Mouse (Mus musculus): ENCODE measurements at regions not wholly inside any gene's neighbourhood (a gene's known extent, or its start where the extent isn't known, plus 50 kb on each side); places are given as distances from the start of the nearest gene placed in this dataset.
A peak's percentile ranks its signal among the peaks of the same experiment; 100 is the strongest.

DNA sequence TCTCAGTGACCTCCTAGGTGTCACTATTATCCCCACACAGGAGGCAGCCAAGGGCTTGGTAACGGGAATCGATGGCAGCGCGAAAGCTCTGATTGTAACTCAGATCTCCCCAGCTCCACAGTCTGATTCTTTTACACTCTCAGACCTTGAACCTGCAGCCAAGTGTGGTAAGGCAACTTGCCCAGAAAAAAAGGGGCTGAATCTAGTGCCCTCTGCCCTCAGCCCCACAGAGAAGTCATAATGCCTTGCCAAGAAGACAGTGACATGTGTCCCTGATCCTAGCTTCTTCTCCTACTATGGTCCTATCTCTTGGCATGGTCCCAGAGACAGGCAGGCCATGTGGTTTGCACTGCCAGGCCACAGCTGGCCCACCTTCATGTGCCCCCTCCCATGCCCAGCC lies 68.6 kb upstream of the Pja1 start:
- Histone ChIP-seq H3K9me3 (no peaks in the 10 kb centered on the region), H3K4me2 (no peak overlapping the region), H3K4me1 (peaks cover 4% of the 10 kb centered on the region; the same call in 1 of the 2 replicates), H3K27ac (no peak overlapping the region), H3K27me3 (peaks cover 27% of the 10 kb centered on the region), H3K36me3 (no peaks in the 10 kb centered on the region), H3K9ac (no peak overlapping the region), H3K4me3 (no peak overlapping the region)
- WGBS: 84% methylated on average over 4 of the region's 4 CpGs
- no peak for ATAC-seq (ENCODE audit: insufficient number of reproducible peaks, low FRiP score, low TSS enrichment, low read depth)

DNA sequence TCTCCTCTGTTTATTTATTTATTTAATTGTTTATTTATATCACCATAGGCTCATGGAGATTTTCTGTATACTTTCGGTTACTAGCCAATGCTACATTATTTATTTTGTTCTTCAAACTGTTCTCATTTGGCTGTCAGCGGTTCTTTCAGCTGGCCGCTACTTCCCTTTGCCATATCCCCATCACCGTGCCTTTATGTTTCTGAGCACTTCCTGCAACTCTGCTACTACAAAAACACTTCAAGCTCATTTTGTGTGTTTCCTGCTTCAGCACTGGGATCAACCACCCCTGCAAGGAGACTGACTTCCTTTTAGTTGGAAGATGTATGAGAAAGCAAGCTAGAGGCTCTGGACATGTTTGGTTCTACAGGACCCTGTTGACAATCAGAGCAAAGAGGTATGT lies 66.7 kb upstream of the Pja1 start:
- WGBS: 76% methylated on average over 4 of the region's 4 CpGs
- H3K27me3 ChIP-seq: peaks cover 29% of the 10 kb centered on the region
- no peaks in the 10 kb centered on the region for H3K36me3 ChIP-seq
- H3K9ac ChIP-seq: no peak overlapping the region
- ATAC-seq (ENCODE audit: insufficient number of reproducible peaks, low FRiP score, low TSS enrichment, low read depth): no peak
- no peaks in the 10 kb centered on the region for H3K9me3 ChIP-seq
- H3K27ac ChIP-seq: no peak overlapping the region
- no peak overlapping the region for H3K4me3 ChIP-seq
- no peak overlapping the region for H3K4me2 ChIP-seq
- peaks cover 4% of the 10 kb centered on the region; the same call in 1 of the 2 replicates for H3K4me1 ChIP-seq

DNA sequence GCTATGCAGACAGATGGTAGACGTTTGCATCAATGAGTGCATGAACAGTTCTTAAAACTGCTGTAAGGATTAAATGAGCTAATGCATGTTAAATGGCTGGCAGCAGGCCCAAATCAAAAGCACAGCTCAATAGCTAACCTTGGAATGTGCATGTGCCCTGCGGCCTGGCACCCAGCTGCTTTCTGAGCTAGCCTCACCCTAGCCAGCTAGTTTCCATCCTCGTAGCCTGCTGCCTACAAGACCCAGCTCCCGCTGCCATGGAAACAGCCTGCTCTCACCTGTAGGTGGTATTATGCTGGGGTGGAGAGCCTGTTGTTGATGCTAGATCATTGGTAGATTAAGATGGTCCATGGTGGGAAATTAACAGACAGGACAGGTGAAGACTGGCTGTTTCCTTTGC lies 63.8 kb upstream of the Pja1 start:
- Histone ChIP-seq H3K9me3 (no peaks in the 10 kb centered on the region), H3K36me3 (no peaks in the 10 kb centered on the region), H3K27ac (no peak overlapping the region), H3K4me3 (no peak overlapping the region), H3K4me2 (no peak overlapping the region), H3K9ac (no peak overlapping the region), H3K27me3 (peaks cover 35% of the 10 kb centered on the region), H3K4me1 (peaks cover 12% of the 10 kb centered on the region; the same call in 1 of the 2 replicates)
- WGBS: 52% methylated on average over 4 of the region's 4 CpGs
- no peak for ATAC-seq (ENCODE audit: insufficient number of reproducible peaks, low FRiP score, low TSS enrichment, low read depth)

DNA sequence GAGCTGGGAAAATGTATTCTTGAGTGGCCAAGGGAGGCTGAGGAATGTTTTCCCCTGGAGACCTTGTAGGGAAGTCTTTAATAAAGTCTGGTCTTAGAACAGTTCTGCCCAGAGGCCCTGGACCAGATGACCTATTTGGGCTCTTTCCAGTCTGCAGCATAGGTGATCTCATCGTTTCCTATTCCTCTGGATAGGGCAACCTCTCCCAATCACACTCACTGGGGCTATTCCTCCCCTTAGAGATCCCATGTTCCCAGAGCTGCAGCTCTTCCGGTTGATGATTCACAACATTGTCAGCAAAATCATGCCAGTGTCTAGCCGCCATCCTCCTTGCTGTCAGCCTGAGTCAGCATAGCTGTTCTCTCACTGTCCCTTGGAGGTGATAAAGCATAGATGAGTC lies 60.1 kb upstream of the Pja1 start:
- Histone ChIP-seq H3K9ac (no peak overlapping the region), H3K9me3 (no peaks in the 10 kb centered on the region), H3K4me3 (no peak overlapping the region), H3K27me3 (peaks cover 42% of the 10 kb centered on the region), H3K4me2 (no peak overlapping the region), H3K27ac (no peak overlapping the region), H3K4me1 (peaks cover 10% of the 10 kb centered on the region; the same call in 1 of the 2 replicates), H3K36me3 (no peaks in the 10 kb centered on the region)
- 58% methylated on average over 3 of the region's 3 CpGs for WGBS
- ATAC-seq (ENCODE audit: insufficient number of reproducible peaks, low FRiP score, low TSS enrichment, low read depth): no peak

DNA sequence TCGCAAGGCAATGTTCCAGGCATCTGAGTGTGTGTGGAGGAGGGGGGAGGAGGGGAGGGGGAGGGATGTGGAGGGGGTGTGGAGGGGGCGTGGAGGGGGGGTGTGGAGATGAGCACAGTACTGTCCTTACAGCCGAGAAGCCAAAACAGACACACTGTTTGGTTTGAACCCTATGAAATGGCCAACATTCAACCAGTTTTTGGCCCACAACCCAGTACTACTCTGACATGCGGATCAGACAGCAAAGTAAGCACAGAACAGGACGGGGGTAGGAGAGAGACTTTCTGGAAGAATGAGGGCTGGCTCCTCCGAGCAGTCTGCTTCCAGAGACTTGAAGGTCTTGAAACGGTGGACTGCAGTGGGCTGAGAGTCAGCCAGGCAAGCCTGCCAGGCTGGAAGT lies 59.4 kb upstream of the Pja1 start:
- no peak for ATAC-seq (ENCODE audit: insufficient number of reproducible peaks, low FRiP score, low TSS enrichment, low read depth)
- no peak overlapping the region for H3K4me2 ChIP-seq
- WGBS: 50% methylated on average over 6 of the region's 7 CpGs
- H3K36me3 ChIP-seq: no peaks in the 10 kb centered on the region
- H3K9ac ChIP-seq: no peak overlapping the region
- no peak overlapping the region for H3K4me3 ChIP-seq
- peaks cover 10% of the 10 kb centered on the region; the same call in 1 of the 2 replicates for H3K4me1 ChIP-seq
- no peaks in the 10 kb centered on the region for H3K9me3 ChIP-seq
- H3K27me3 ChIP-seq: peaks cover 42% of the 10 kb centered on the region
- H3K27ac ChIP-seq: peak overlapping the region; percentile 7; the same call in 1 of the 2 replicates

DNA sequence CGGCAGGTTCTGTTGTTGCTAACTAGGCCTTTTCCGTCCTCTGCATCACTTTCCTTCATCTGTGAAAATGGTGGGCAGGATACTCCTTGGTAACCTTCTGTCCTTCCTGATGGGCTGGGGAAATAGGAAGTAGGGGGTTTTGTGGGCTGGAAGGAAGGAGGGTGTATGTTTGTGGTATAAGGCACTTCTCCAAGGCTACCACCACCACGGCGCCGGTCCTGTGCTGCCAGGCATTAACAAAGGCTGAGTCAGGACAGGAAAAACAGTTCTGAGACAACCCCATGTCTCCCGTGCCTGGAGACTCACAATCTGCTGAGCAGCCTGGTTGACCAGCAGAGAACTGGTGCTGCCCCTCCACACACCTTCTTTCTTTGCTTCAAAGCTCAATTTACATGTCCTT lies 52.2 kb upstream of the Pja1 start:
- 42% methylated on average over 6 of the region's 6 CpGs for WGBS
- H3K4me2 ChIP-seq: no peak overlapping the region
- H3K4me1 ChIP-seq: peaks cover 4% of the 10 kb centered on the region; the same call in 1 of the 2 replicates
- H3K4me3 ChIP-seq: no peak overlapping the region
- H3K9me3 ChIP-seq: no peaks in the 10 kb centered on the region
- ATAC-seq (ENCODE audit: insufficient number of reproducible peaks, low FRiP score, low TSS enrichment, low read depth): no peak
- no peak overlapping the region for H3K27ac ChIP-seq
- no peak overlapping the region for H3K9ac ChIP-seq
- H3K27me3 ChIP-seq: peaks cover 41% of the 10 kb centered on the region
- H3K36me3 ChIP-seq: no peaks in the 10 kb centered on the region

DNA sequence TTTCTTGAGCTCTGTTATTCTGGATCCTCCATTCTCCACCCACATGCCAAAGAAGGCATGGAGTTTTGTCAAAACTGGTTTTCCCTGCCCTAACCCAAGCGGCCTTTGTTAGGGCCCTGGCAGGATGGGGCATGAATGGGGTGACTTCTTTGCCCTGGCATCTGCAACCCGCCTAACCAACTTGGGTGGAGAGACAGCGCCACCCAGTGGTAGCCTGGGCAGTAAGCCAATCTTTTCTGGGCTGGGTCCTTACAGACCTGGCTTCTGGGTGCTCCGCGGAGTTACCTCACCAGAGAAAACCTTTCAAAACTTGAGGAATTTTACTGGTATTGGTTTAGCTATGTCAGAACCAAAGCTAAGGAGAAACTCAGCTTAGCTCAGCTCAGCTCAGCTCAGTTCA lies 51.8 kb upstream of the Pja1 start:
- Histone ChIP-seq H3K4me3 (no peak overlapping the region), H3K27me3 (peaks cover 39% of the 10 kb centered on the region), H3K9me3 (no peaks in the 10 kb centered on the region), H3K27ac (no peak overlapping the region), H3K36me3 (no peaks in the 10 kb centered on the region), H3K4me2 (no peak overlapping the region), H3K4me1 (peaks cover 9% of the 10 kb centered on the region; the same call in 1 of the 2 replicates), H3K9ac (no peak overlapping the region)
- 17% methylated on average over 5 of the region's 5 CpGs for WGBS
- no peak for ATAC-seq (ENCODE audit: insufficient number of reproducible peaks, low FRiP score, low TSS enrichment, low read depth)

DNA sequence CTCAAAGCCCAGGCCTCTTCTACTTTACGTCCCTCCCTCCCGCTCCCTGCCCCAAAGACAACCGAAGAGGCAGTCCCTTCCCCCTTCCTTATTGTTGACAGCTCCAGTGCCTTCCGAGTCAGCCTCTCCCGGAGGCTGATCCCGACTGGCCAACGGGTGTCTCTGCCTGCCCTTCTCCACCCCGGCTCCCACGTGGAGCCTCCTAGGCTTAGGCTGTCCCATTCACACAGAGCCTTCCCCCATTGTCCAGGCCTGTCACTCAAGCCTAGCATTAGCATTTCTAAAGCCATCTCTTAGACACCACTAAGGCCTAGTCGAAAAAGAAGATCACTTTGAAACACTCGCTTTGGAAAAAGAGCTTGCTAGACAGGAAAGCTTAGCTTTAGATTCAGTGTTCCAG lies 51.2 kb upstream of the Pja1 start:
- no peak overlapping the region for H3K4me3 ChIP-seq

DNA sequence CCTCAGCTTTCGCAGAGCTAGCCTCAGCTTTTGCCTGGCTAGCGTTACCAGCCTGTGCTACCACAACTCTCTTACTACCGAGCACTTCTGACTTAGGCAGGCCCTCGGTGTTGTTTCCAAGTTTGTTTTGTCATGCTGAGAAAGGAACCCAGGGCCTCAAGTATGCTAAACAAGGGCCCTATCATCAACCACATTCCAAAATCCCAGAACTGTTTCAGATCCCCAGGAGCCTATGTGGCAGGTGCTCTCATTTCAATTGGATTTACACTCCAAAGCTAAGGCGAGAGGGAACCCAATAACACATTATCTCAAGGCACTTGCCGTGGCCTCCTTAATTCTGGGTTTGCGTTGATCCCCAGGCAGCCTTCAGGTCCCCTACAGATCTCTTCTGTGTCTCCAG lies 50.8 kb upstream of the Pja1 start:
- Histone ChIP-seq H3K9me3 (no peaks in the 10 kb centered on the region), H3K4me1 (peaks cover 10% of the 10 kb centered on the region; the same call in 1 of the 2 replicates), H3K27me3 (peaks cover 39% of the 10 kb centered on the region), H3K4me2 (no peak overlapping the region), H3K4me3 (no peak overlapping the region), H3K36me3 (no peaks in the 10 kb centered on the region), H3K27ac (no peak overlapping the region), H3K9ac (no peak overlapping the region)
- no peak for ATAC-seq (ENCODE audit: insufficient number of reproducible peaks, low FRiP score, low TSS enrichment, low read depth)
- 64% methylated on average over 7 of the region's 7 CpGs for WGBS

More for the DNA sequence above, 51.2 kb upstream of the Pja1 start:
- Histone ChIP-seq H3K9me3 (no peaks in the 10 kb centered on the region), H3K4me1 (peaks cover 10% of the 10 kb centered on the region; the same call in 1 of the 2 replicates), H3K9ac (no peak overlapping the region), H3K27me3 (peaks cover 39% of the 10 kb centered on the region), H3K36me3 (no peaks in the 10 kb centered on the region), H3K27ac (no peak overlapping the region), H3K4me2 (no peak overlapping the region)
- WGBS: 64% methylated on average over 11 of the region's 11 CpGs
- ATAC-seq (ENCODE audit: insufficient number of reproducible peaks, low FRiP score, low TSS enrichment, low read depth): no peak
